Mouse (Mus musculus): ENCODE measurements around the gene Lrig1.
"Not testable (repeated sequence)": the region's sequence is repeated elsewhere in the genome, so short reads cannot be mapped to it uniquely, and the experiment has no call there.

The Lrig1 gene

DNA sequence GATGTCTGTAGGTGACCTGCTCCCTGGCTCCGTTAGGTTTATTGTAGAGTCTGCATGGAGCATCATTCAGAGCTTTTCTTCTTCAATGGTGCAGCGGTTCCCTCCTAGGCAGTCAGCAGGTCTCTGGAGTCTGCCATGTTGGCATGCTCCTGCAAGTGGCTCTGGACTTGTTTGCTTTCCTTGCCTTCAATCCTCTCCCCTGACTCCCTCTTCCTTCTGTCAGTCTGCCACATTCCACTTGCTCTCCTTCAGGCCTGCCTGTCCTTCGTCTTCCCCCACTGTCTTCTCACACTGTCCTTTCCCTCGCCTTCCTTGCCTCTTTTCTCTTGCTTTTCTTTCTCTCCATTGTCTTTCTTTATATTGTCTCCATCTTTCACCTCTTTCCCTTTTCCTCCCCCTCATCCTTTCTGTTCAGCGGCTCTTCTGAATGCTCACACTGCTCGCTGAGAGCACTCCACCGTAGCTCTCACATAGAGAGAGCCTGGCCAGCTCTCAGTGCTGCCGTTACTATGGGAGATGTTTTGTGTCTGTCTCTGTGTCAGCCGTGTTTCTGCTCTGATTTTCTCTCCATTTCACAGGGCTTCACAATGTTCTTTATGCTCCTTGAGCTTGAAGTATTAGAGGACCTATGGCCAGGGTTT is 124.3 kb downstream of the Lrig1 start:
- no peak for DNase-seq (ENCODE audit: low spot score)

DNA sequence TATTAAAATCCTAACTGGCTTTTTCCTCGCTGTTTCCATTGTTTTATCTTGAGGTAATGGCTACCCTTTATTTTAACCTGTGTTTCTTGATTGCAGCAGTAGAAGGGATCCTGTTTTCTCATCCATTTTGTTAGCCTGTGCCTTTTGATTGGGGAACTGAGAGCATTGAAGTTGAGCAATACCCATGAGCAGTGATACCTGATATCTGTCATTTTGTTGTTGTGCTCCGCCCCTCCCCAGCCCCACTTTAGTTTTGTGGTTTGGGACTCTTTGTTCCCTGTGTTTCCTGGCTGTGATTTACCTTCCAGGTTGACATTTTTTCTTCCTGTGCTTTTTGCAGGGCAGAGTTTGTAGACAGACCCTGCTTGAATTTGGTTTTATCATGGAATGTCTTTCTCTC is 131.9 kb downstream of the Lrig1 start:
- no peak for DNase-seq (ENCODE audit: low spot score)

DNA sequence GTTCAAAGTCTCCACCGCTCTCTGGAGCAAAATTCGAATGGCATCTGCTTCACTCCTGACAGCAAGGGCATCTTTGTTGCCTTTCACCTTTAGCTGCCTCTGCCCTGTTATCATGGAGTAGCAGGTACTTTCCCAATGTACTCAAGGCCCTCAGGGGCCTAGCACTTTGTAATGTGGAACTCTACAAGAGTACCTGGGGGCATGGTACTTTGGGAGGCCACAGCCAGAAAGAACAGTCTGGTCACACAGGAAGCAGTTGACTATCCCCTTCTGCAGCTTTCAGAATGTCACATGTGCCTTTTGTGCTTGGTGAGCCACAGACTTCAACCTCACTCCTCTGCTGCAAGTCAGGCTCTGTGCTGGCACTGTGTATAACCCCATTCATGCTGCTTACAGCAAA is 134.2 kb downstream of the Lrig1 start:
- DNase-seq (ENCODE audit: low spot score): no peak

DNA sequence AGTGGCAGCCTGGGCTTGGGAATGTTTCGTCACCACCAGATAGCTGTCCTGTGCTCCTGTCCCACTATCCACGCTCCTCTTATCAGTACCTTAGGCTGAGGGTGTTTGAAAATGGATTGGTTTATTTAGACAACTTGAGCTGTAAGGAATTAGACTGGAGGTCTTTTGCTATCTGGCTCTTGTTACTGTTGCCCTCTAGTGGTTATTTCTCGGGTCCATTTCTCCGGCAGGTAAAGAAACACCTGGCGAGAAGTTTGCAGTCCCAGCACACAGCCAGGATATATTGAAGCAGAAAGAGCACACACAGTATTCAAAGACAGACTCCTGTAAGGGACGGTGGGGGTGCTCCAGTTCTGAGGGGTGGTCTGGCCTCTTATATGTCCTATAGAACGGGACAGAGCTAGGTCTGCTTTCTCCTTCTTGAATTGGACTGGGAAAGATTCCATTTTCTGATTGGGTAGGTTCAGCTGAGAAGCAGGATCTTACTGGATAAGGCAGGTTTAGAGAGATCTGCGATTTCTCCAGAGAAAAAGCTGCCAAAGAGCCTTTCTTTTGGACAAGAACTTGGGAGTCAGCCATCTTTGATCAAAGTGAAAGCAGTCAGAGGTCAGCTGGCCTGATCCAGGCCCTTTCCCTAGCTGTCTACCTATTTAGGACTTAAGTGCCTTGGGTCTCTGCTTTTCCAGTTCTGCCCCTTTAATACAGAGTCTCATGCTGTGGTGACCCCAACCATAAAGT is 136.6 kb downstream of the Lrig1 start:
- no peak for DNase-seq (ENCODE audit: low spot score)

DNA sequence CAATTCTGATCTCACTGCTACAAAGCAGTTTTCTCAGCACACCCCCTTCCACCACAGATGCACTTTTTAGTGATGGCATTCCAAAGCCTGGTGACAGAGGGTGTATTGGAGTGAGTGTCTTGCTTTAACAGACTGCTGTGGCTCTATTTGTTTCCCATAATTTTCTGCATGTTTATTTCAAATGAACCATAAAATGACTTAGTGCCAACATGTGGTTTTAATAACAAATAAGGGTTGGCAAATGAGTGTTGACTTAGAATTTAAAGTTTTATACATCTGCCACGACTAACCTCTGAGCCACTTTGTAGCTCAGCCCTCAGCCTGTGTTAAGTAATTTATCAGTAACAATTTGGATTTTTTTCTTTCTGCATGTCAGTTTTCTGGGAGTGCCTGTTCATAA is 138.6 kb downstream of the Lrig1 start:
- no peak for DNase-seq (ENCODE audit: low spot score)

DNA sequence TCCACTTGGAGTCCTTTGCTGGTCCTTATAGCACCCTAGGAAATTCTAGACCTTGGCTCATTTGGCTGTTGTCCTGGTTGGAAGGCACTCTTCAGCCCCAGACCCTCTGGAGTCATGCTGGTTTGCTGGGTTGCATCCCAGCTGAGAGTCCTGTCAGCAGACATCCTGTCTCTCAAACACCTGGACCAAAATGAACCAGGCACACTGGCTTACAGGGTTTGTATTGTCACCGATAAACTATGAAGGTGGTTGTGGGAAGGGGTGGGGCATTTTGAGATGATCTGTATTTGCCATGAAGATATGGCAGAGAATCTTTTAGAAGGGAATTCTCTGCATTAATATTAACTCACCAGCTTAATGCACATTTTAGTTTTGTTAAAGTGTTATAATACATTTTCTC is 139.1 kb downstream of the Lrig1 start:
- no peak for DNase-seq (ENCODE audit: low spot score)

DNA sequence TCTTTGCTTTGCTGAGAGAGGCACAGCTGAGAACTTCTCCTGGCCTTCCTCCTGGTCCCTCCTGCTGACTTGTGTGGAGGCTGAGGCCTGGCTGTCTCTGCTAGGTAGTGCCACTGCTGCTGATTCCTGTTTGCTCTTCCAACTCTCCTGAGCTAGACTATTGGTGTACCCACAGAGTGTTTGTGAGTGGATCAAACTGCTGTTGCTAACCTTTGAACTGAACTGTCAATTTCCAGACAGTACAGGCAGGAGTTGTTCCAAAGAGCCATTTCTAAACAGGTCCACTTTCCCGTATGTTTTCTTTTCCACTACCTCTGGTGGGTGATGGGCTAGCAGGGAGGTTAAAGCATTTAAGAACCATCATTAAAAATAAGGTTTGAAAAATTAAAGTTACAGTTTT is 141.4 kb downstream of the Lrig1 start:
- not testable (repeated sequence) for DNase-seq (ENCODE audit: low spot score)

All from layer of hippocampus, adult 9-10 months (tissue).